Mouse (Mus musculus): Measurements from ENCODE around the gene Cpne4. TPM values are rescaled to one million over a fixed set of nuclear protein-coding genes. Genes with fewer than 3 reads are reported as not detected.
A peak's percentile ranks its signal among the peaks of the same experiment; 100 is the strongest.

The Cpne4 gene
- polyA plus RNA-seq, 1 experiment: 0.56 TPM

- no peak for TF ChIP-seq POLR2A (IDR thresholded peaks at IDR 0.05; ENCODE audit: low read depth, low read length)
- no peak for TF ChIP-seq CTCF (IDR thresholded peaks at IDR 0.05; ENCODE audit: borderline replicate concordance, insufficient read depth, low read length)
- no peak overlapping the region for H3K4me3 ChIP-seq (ENCODE audit: insufficient read depth, low read length)
- H3K4me1 ChIP-seq (ENCODE audit: control insufficient read depth, insufficient read depth, low read length): peaks cover 3% of the 10 kb centered on the region; the same call in 1 of the 2 replicates
- H3K27ac ChIP-seq (ENCODE audit: insufficient read depth, low read length): no peak overlapping the region
These were observed 354.0 kb downstream of the Cpne4 start for GRCm38 (mm10) chr9:104901118-104901517.

GRCm38 (mm10) chr9:104901827-104902226 is 354.7 kb downstream of the Cpne4 start:
- TF ChIP-seq POLR2A (IDR thresholded peaks at IDR 0.05; ENCODE audit: low read depth, low read length) (no peak), CTCF (IDR thresholded peaks at IDR 0.05; ENCODE audit: borderline replicate concordance, insufficient read depth, low read length) (no peak)
- H3K27ac ChIP-seq (ENCODE audit: insufficient read depth, low read length): 0 out of 2 replicates have a peak overlapping the region, but pooled peaks have one; percentile 41
- H3K4me1 ChIP-seq (ENCODE audit: control insufficient read depth, insufficient read depth, low read length): peaks cover under 1% of the 10 kb centered on the region; the same call in 1 of the 2 replicates
- H3K4me3 ChIP-seq (ENCODE audit: insufficient read depth, low read length): no peak overlapping the region

- peaks cover 5% of the 10 kb centered on the region; the same call in 1 of the 2 replicates for H3K4me1 ChIP-seq (ENCODE audit: control insufficient read depth, insufficient read depth, low read length)
- TF ChIP-seq POLR2A (IDR thresholded peaks at IDR 0.05; ENCODE audit: low read depth, low read length) (no peak), CTCF (IDR thresholded peaks at IDR 0.05; ENCODE audit: borderline replicate concordance, insufficient read depth, low read length) (no peak)
- H3K27ac ChIP-seq (ENCODE audit: insufficient read depth, low read length): no peak overlapping the region
- H3K4me3 ChIP-seq (ENCODE audit: insufficient read depth, low read length): no peak overlapping the region
These were observed 365.6 kb downstream of the Cpne4 start for GRCm38 (mm10) chr9:104912686-104913085.

GRCm38 (mm10) chr9:104913327-104913726 is 366.2 kb downstream of the Cpne4 start:
- Histone ChIP-seq H3K4me1 (ENCODE audit: control insufficient read depth, insufficient read depth, low read length) (peaks cover 5% of the 10 kb centered on the region; the same call in 1 of the 2 replicates), H3K4me3 (ENCODE audit: insufficient read depth, low read length) (no peak overlapping the region), H3K27ac (ENCODE audit: insufficient read depth, low read length) (no peak overlapping the region)
- TF ChIP-seq POLR2A (IDR thresholded peaks at IDR 0.05; ENCODE audit: low read depth, low read length): no peak

- Histone ChIP-seq H3K4me1 (ENCODE audit: control insufficient read depth, insufficient read depth, low read length) (no peaks in the 10 kb centered on the region), H3K27ac (ENCODE audit: insufficient read depth, low read length) (no peak overlapping the region), H3K4me3 (ENCODE audit: insufficient read depth, low read length) (no peak overlapping the region)
- TF ChIP-seq CTCF (IDR thresholded peaks at IDR 0.05; ENCODE audit: borderline replicate concordance, insufficient read depth, low read length): no peak
- no peak for TF ChIP-seq POLR2A (IDR thresholded peaks at IDR 0.05; ENCODE audit: low read depth, low read length)
These were observed 374.1 kb downstream of the Cpne4 start for GRCm38 (mm10) chr9:104921197-104921596.

GRCm38 (mm10) chr9:104922051-104922450 is 375.0 kb downstream of the Cpne4 start:
- no peak for TF ChIP-seq POLR2A (IDR thresholded peaks at IDR 0.05; ENCODE audit: low read depth, low read length)
- no peak overlapping the region for H3K27ac ChIP-seq (ENCODE audit: insufficient read depth, low read length)
- no peak overlapping the region for H3K4me3 ChIP-seq (ENCODE audit: insufficient read depth, low read length)
- H3K4me1 ChIP-seq (ENCODE audit: control insufficient read depth, insufficient read depth, low read length): no peaks in the 10 kb centered on the region

GRCm38 (mm10) chr9:104928806-104929205 is 381.7 kb downstream of the Cpne4 start:
- H3K27ac ChIP-seq (ENCODE audit: insufficient read depth, low read length): no peak overlapping the region
- H3K4me3 ChIP-seq (ENCODE audit: insufficient read depth, low read length): no peak overlapping the region
- TF ChIP-seq CTCF (IDR thresholded peaks at IDR 0.05; ENCODE audit: borderline replicate concordance, insufficient read depth, low read length): no peak
- H3K4me1 ChIP-seq (ENCODE audit: control insufficient read depth, insufficient read depth, low read length): no peaks in the 10 kb centered on the region

- H3K4me1 ChIP-seq (ENCODE audit: control insufficient read depth, insufficient read depth, low read length): no peaks in the 10 kb centered on the region
These were observed 393.3 kb downstream of the Cpne4 start for GRCm38 (mm10) chr9:104940389-104940788.

GRCm38 (mm10) chr9:104950551-104950950 is 403.5 kb downstream of the Cpne4 start:
- no peak overlapping the region for H3K27ac ChIP-seq (ENCODE audit: insufficient read depth, low read length)
- no peak overlapping the region for H3K4me3 ChIP-seq (ENCODE audit: insufficient read depth, low read length)
- TF ChIP-seq CTCF (IDR thresholded peaks at IDR 0.05; ENCODE audit: borderline replicate concordance, insufficient read depth, low read length): no peak
- TF ChIP-seq POLR2A (IDR thresholded peaks at IDR 0.05; ENCODE audit: low read depth, low read length): no peak
- no peaks in the 10 kb centered on the region for H3K4me1 ChIP-seq (ENCODE audit: control insufficient read depth, insufficient read depth, low read length)

More at GRCm38 (mm10) chr9:104940389-104940788, 393.3 kb downstream of the Cpne4 start:
- TF ChIP-seq CTCF (IDR thresholded peaks at IDR 0.05; ENCODE audit: borderline replicate concordance, insufficient read depth, low read length) (no peak), POLR2A (IDR thresholded peaks at IDR 0.05; ENCODE audit: low read depth, low read length) (no peak)
- Histone ChIP-seq H3K4me3 (ENCODE audit: insufficient read depth, low read length) (no peak overlapping the region), H3K27ac (ENCODE audit: insufficient read depth, low read length) (no peak overlapping the region)

- Histone ChIP-seq H3K4me1 (ENCODE audit: control insufficient read depth, insufficient read depth, low read length) (no peaks in the 10 kb centered on the region), H3K4me3 (ENCODE audit: insufficient read depth, low read length) (no peak overlapping the region), H3K27ac (ENCODE audit: insufficient read depth, low read length) (no peak overlapping the region)
- TF ChIP-seq POLR2A (IDR thresholded peaks at IDR 0.05; ENCODE audit: low read depth, low read length): no peak
These were observed 405.1 kb downstream of the Cpne4 start for GRCm38 (mm10) chr9:104952176-104952575.

GRCm38 (mm10) chr9:104972828-104973227 is 425.7 kb downstream of the Cpne4 start:
- Histone ChIP-seq H3K4me1 (ENCODE audit: control insufficient read depth, insufficient read depth, low read length) (no peaks in the 10 kb centered on the region), H3K27ac (ENCODE audit: insufficient read depth, low read length) (no peak overlapping the region), H3K4me3 (ENCODE audit: insufficient read depth, low read length) (no peak overlapping the region)
- no peak for TF ChIP-seq POLR2A (IDR thresholded peaks at IDR 0.05; ENCODE audit: low read depth, low read length)
- TF ChIP-seq CTCF (IDR thresholded peaks at IDR 0.05; ENCODE audit: borderline replicate concordance, insufficient read depth, low read length): no peak
